Mouse (Mus musculus): ENCODE measurements at regions not wholly inside any gene's neighbourhood (a gene's known extent, or its start where the extent isn't known, plus 50 kb on each side); places are given as distances from the start of the nearest gene placed in this dataset.

DNA sequence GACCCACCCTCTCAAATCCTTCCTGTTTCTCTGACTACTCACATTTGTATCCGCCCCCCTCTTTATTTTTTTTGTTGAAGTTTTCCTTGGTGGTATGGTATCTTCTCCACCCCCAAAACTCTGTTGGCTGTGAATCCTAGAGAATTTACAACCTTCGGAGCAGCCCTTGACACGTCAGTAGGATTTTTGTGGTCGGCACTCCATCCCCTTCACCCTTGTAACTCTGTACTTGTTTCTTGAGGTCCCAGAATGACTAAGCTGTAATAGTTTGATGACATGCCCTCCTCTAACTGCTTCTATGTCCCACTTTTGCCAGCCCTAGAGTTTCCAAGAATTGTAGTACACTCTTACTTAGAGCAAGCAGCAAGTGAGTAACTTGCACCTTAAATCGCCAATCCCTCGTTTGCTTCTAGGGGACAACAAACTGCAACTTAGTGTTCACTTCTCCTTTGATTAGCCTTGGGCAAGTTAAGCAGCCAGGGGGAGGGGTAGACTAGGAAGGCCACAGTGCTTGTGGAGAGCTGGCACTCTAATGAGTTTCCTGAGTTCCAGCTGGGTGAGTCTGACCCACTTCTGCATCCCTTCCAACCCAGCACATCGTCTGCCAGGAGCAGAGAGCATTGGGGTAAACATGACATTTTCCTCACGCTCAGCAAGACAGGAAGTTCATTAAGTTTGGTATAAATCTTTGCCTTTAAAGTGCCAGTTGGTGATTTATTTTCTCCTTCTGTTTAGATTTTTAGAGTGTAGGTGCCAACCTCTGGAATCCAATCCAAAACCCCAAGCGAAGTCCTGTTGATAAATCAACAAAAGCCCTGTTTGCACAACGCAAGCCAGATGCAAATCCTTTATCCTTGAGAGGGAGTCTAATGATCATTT is 118.7 kb downstream of the Foxa2 start:
- DNase-seq (ENCODE audit: extremely low read depth, insufficient read length, low spot score): peak; percentile 73

DNA sequence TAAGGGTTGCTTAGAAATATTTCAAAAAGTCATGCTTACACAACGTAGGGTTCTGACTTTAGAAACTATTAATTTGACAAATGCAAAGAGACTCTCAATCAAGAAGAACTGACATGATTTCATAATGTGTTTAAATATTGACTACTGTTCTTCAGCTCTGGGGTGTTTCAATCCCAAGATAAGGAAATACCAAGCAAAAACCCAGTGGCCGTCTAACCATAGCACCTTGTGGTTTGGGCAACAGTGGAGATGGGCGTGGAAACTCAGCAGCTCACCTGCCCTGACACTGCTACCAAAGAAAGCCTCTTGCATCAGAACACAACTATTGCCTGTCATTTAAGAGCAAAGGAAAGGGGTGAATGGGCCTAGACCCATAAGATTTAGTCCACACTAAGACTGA is 119.9 kb downstream of the Foxa2 start:
- DNase-seq (ENCODE audit: extremely low read depth, insufficient read length, low spot score): no peak

DNA sequence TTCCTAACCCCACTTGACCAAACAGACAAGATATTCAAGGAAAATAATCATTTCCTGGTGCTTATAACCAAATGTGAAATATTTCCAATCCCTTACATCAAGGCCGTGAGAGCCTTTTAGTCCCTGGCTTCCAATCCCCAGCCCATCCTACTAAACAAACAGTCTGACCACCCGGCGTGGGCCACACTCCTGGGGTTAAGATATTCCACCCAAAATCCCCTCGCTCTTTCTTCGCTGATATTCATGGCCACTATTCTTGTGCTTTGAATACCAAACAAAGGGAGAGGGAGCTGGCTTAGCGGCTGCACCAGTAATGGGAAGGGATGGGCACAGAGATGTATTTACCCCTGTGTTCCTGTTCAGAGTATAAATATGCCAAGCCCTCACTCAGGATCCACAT is 139.4 kb downstream of the Foxa2 start:
- no peak for DNase-seq (ENCODE audit: extremely low read depth, insufficient read length, low spot score)

DNA sequence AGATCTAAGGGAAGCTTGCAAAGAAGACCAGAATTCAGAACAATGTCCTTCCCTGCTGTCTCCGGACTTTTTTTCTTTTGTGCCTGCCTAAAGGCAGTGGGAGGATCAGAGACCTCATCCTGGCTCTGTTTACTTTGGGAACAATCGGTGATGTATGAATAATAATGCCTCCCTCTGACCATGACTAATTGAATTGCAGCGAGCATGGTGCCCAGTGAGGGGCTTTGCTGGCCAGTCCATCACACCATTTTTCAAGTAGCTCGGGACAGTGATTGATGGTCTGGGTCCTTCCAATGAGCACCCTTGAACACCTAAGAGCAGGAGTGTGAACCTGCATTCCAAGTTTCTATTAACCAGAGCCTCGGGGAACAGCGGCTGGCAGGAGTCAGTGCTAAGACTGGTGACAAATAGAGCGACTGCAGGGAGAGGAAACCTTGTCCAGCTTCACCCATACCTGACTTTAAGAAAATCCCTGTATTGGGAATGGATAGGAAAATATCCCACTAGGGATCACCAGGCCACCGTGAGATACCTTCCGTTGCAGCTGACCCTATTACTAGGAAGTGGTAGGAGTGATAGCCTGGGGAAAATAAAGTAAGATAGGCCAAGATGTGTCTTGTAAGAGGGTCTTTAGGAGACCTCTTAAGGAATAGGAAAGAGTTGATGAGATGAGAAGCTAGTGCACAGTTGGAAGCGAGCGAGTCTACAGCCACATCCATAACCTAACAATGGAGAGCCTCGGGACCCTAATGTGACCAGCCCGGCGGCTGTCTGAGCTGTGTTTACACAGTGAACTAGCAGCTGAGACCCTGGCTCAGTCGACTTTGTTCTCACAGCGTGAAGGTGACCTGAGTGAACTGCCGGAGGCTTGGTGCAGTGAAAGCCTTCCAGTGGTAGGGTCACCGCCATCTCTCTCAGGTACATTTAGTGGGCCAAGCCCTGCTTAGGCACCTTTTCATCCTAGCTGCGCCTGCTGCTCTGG is 140.7 kb downstream of the Foxa2 start:
- DNase-seq (ENCODE audit: extremely low read depth, insufficient read length, low spot score): no peak

DNA sequence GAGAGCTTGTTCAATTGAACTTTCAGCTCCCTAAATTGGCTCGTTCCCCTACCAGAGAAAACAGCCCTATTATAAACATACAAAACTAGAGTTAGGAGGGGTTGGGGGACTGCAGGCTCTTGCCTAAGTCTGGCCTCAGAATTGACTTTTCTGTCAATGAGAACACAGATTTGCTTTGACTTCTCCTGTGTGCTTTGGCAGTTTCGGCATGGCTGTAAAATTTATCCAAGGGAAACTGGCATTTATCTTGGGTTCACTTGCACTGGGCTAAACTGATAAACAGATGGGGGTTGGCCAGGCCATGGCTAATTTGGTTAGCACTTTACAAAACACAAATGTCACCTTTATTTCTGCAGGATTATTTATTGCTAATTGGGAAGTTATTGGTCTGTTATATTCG is 141.7 kb downstream of the Foxa2 start:
- no peak for DNase-seq (ENCODE audit: extremely low read depth, insufficient read length, low spot score)

DNA sequence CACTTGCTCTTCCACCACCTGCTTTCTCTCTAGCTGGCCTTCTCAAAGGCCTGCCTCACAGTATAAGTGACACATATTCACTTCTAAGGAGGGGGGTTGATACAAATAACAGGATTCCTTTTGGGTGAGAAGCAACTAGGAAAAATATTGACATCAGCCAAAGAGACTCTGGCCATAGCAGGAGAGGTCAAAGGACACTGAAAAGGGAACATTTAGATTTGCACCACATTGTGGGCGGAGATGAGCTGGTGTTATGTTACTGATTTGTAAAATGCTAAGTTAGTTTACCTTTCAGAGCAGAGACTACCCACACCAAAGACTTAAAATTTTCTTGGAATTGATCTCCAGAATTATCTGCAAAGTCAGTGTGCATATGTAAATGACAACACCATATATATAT is 147.5 kb downstream of the Foxa2 start:
- no peak for DNase-seq (ENCODE audit: extremely low read depth, insufficient read length, low spot score)

DNA sequence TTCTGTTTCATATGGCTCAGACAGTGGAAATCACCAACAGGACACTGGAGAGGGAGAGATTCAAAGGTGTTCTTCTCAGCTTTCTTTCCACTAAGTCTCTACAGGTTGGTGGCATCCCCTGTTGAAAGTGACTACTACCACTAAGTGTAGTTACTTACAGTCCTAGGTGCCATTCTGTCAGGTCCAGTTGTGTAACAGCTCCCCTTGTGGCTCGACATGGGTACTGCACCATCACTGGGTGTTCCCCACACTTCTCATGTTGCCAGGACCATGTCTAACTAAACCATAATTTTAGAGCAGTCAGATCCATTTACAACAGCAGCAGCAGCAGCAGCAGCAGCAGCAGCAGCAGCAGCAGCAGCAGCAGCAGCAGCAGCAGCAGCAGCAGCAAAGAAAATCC is 151.1 kb downstream of the Foxa2 start:
- peak; percentile 8 for DNase-seq (ENCODE audit: extremely low read depth, insufficient read length, low spot score)

DNA sequence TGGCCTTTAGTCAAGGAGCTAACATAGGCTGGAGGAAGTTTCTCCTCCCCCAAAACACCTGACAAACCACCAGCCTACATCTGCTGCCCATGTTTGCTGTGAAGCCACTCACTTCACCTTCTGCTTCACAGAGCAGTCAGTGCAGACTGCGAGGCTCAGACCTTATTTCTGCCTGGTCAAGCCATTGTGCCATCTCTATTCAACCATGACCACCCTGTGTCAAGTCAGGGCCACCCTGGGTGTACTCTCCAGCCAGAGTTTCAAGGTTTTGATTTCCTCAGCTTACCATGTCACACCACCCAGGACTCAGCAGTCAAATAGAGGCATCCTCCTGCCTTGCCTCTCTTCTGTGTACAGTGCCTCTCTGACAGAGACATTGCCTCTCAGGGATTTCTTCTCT is 152.6 kb downstream of the Foxa2 start:
- no peak for DNase-seq (ENCODE audit: extremely low read depth, insufficient read length, low spot score)

DNA sequence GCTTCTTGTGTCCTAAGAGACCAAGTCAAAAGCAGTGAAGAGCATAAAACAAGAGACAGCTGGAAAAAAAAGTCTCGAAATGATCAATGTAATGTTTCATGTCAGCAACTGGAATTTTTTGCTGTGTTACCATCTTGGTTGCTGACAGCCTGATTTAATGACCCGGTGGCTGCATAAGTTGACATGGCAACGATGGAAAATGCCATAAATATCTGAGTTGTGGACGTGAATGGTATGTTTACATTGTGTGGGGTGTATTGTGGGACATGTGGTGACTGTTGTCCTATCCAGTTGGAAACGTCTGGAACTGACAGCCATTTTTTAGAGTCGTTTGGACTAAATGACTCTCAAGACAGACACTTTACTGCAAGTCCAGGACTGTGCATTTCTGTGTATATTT is 160.6 kb downstream of the Foxa2 start:
- no peak for DNase-seq (ENCODE audit: extremely low read depth, insufficient read length, low spot score)

DNA sequence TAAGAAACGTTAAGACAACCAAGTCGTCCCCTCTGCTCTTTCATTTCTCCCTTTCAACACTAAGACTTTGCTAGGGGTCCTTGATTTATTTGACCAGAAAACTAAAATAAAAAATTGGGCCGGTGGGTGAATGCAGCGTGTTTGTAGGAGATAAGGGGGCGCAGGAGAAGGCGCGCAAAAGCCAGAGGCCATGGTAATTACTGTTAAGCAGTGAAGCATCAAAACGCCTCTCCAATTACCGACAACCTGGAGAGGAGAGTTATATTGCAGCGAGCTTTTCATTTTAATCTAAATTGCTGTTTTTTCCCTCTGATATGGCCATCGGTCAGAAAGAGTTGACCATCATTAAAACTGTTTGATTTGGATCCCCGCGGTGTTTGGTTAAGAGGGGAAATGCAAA is 168.9 kb downstream of the Foxa2 start:
- no peak for DNase-seq (ENCODE audit: extremely low read depth, insufficient read length, low spot score)

DNA sequence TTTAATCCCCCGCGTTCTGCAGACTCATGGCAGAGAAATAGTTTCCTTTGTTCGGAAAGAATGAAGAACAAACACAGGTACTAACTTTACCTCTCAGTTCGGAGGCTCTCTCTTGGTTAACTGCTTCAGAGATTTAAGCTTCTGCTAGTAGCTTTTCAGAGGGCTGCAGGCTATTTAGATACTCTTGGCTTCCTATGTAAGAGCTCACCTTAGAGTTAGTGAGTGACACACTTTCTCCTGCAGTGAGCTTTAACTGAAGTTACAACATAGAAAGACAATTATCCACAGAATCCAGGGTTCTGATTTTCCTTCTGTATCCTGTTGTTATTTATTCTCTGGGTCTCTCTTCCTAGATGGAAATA is 169.2 kb downstream of the Foxa2 start:
- no peak for DNase-seq (ENCODE audit: extremely low read depth, insufficient read length, low spot score)

DNA sequence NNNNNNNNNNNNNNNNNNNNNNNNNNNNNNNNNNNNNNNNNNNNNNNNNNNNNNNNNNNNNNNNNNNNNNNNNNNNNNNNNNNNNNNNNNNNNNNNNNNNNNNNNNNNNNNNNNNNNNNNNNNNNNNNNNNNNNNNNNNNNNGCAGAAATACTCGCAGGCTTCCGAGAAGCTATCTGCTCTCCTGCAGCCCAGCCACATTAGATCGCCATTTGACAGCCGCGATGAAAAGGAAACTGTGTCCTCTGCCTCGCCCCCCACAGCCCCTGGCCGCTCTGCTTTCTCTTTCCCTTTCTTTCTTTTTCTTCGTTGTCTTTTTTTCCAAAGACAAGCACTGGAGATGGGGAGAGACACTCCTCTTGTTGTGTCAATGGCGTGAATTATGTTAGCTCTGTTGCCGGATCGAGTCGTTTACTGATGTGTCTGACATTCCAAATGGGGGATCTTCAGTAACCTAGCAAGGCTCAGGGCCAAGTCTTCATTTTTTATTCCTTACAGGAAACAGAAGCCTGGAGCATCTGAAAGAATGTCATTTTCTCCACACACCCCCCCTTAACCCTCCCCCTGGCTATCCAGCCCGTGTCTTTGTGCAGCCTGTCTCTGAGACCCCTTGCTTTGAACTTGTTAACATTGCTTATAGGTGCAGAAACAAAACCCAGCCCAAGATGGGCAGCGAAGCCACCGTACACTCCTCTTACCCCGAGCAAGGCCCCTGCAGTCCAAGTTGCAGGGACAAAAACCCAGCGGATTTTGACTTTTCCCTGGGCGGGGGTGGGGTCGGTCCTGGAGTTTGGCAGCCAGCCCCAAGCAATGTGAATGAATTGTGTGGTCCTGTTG is 169.8 kb downstream of the Foxa2 start:
- no peak for DNase-seq (ENCODE audit: extremely low read depth, insufficient read length, low spot score)

DNA sequence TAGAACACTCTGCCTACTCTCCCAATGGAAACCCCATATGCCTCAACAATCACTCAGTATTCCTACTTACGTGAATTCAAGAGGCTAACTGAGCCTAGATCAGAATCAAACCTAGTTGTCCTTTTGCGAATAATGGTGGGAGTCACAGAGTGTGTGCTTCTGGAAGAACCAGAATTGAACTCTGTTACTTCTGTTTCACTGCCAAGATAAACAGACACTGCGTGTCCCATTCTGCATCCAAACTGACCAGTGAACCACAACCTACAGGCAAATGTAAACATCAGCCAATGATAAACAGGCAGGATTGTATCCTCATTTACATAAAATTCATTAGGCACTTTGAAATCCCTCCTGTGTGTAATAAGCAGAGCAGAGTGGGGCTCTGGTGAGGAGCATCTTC is 173.8 kb downstream of the Foxa2 start:
- no peak for DNase-seq (ENCODE audit: extremely low read depth, insufficient read length, low spot score)

DNA sequence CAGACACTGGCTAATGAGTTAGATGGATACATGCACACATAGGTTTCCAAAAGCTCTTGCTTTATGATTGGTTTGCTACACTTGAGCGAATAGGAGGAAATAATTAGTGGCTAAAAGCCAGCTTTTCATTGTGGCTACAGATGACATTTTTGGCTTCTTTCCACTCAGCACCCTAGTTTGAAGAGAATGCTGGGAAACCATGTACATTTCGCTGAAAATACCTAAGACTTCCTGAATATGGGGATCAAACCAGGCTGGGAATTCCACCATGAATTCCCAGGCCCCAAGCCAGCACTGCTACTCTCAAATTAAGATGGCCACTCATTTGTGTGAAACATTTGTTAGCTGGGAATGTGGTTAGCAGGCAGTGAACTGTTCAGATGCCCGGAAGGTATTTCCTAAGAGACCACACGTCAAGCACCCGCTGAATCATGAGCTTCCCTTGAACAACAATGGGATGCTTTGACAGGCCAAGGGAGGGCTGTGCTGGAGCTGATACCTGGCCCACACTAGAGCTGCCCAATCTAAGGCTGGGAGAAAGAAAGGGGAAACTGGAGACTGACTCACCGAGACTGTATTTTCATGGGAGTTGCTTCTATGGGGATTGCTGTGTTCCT is 195.5 kb downstream of the Foxa2 start:
- peak; percentile 44 for DNase-seq (ENCODE audit: extremely low read depth, insufficient read length, low spot score)

DNA sequence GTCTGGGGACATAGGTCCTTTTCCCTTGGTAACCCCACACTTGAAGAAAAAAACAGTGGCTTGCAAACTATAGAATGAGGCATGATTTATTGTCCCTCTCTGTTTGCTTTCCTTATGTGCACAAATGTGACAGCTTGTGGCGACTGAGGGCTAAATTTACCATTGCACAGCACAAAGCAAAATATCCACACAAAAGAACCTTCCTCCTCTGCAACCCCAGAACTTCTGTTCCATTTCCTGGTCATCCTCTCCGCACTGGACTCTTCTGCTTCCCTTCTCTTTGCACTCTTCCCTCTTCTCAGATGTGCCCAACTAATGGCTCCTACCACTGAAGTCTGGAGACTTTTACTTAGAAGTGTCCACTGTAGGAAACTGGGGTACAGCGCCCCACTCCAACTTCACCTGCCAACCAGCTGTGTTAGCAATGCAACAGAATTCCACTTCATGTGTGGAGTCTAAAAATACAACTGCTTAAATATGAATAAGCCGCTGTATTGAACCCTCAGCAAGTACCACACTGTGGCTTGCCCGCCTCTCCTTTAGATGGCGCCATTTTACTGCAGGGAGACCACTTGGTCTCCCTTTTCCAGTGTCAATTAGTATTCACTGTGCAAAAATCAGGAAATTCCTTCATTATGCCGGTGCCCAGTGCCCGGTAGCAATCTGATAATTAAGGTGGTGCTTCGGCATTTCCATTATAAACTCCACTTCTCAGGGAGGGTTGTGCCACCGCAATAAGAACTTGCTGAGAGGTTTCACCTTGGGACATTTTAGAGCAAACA is 199.6 kb downstream of the Foxa2 start:
- no peak for DNase-seq (ENCODE audit: extremely low read depth, insufficient read length, low spot score)

DNA sequence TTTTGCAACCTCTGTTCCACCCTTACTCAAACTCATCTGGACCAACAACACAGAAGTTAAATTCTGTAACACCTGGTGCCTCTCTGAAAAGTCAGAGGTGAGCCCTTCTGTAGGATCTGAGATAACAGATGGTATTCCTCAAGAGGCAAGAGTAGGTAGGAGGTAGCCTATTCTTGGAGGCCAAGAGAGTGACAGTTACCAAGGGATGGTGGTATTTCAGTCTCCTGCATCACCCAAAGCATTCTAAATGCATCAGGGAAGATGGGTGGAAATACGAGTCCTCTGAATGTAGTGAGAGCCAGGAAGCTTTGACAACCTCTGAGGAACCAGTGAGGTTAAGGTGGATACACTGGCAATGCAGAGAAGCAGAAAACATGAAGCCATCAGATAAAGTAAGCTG is 201.5 kb downstream of the Foxa2 start:
- DNase-seq (ENCODE audit: extremely low read depth, insufficient read length, low spot score): no peak

DNA sequence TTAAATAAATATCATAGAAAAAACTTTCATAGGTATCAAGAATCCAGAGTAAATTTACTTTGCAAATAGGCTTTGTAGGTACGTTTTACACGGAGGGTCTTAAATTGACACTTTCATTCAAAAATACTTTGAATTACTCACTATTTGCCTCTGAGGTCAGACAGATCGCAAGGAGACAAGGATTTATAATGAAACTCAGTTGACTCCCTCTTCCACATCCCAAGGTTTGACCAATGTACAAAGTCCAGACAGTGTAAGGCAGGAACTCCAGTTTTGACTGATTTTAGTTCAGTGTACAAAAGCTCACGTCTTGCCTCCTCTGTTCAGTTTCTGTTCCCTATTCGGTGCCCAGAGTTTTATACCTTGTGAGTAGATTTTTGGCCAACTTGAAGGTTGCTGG is 205.8 kb downstream of the Foxa2 start:
- DNase-seq (ENCODE audit: extremely low read depth, insufficient read length, low spot score): no peak

DNA sequence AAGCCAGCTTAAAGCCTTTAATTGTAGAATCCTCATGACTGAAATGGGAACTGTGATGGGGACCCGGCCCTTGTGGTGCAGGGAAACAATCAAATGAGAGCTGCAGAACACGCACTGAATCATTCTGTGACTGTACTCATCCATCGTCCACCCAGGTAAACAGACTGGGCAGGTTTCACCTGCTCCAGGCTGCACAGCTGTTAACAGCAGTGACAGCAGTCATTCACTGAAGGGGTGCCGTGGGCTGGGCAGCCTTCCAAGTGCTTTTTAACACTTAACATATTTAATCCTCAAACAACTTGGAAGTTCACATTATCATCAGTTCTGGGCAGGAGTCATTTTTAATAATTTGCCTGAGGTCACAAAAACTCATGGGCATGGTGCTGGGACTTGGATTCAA is 208.2 kb downstream of the Foxa2 start:
- DNase-seq (ENCODE audit: extremely low read depth, insufficient read length, low spot score): no peak

DNA sequence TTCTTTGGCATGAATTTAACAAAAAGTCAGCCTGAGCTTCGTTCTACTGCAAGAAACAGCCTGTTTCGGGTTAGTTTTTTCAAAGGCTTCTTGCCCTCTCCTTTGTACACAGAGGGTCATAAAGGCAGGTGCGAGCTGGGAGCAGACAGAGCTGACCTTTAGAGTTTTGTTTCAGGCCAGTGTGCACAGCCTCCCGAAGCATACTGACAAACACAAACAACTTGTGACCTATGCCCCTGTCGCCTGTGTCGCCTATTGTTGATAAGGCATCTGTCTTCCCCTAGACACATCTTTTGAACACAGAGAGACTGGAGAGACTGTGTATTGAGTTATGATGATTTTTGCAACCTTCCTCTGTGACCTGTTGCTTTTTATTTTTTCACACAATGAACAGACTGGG is 216.2 kb downstream of the Foxa2 start:
- DNase-seq (ENCODE audit: extremely low read depth, insufficient read length, low spot score): no peak

DNA sequence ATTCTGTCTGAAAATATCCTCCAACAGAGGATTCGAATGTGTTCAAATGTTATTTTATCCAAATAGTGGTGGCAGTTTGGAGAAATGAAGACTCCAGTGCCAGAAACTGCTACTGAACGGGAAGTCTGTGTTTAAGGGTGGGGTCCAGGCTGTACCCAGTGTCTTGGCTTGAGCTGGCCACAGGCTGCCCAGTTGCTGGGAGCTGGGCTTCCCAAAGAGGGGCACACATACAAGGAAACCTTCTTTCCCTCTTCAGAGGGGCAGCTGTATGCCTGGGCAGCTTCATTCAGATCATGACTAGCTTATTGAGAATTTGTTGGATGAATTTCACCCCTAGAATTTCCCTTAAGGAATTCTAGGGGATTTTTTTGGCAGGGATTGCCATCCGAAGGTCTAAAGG is 229.8 kb downstream of the Foxa2 start:
- no peak for DNase-seq (ENCODE audit: extremely low read depth, insufficient read length, low spot score)

All from 3134 (cell line).